Mouse (Mus musculus) granulocyte monocyte progenitor cell, adult 5-6 weeks (primary cell): Measurements from ENCODE around the gene Casc1. TPM values are rescaled to one million over a fixed set of nuclear protein-coding genes. Genes with fewer than 3 reads are reported as not detected.

ENCODE experiments used
- ATAC-seq: replicated peaks from 2 replicates; pipeline ENCODE4 v1.8.0; 2016; ENCODE audit warnings: mild to moderate bottlenecking, moderate TSS enrichment, inconsistent platforms; ENCODE audit not compliant: poor library complexity, severe bottlenecking
- total RNA-seq, 2 experiments: library from RNA; stranded (forward) in 1 of 2; stranded (reverse) in 1 of 2; fragments of 200-712, 200-1000 nt in 1 of 2; fragments of >200 nt in 1 of 2; fragmentation: Nextera tagmentation in 1 of 2; gene quantifications; 2 replicates each; pipeline ENCODE4 v1.2.3; 2014 to 2017

Casc1 gene
- not detected in 2 replicates for total RNA-seq (2014; fragmentation: Nextera tagmentation)
- total RNA-seq (2017), result 0.60 TPM in 1 of 2 replicates, not detected in the other

DNA sequence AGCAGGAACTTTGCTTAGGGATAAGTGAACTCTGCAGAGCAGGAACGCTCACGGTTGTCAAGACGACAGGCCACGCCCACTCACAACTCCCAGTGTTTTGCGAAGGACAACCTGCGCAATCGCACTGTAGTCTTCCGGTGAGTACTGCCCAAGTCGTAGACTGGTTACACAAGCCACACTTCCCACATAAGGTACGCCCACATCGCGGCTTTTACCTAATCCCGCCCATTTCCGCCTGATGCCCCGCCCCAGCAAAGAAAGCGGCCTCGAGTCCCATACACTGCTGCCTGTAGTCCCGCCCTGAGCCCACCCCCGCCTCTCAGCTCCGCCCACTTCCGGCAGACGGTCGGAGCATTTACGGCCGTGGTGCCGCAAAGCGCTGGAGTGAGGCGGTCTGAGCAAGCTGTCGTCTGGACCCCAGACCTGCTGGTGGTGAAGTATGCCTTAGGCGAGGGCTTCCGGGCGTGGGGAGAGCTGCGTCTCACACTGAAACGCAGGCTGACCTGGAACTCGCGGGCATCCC, at the start of gene Casc1, which contains the start of gene Etfrf1:
Gene Casc1, minus strand, starts transcription at position 190 of the 523 bp plus-strand sequence.
Gene Etfrf1, plus strand, starts transcription at position 319 of the 523 bp plus-strand sequence.
- peak; percentile 89 for ATAC-seq

DNA sequence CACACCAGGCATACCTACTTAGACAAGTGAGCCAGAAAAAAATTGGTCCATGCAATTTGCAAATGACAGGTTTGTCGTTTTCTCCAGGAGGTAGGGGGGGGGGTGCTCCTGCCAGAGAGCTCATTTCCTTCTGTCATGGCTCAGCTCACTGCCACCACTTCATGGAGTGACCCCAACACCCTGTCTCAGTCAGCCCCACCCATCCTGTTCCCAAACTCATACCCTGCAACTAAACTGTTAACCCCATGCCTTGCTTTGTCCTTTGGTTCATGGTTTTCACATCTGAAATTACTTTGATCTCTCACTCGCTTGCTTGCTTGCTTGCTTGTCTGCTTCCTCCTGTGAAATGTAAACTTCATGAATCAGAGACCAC, 45.9 kb upstream of the Casc1 start:
- ATAC-seq, result no peak

- no peak for ATAC-seq
Observed at GRCm38 (mm10) chr6:145255952-145256700, 45.3 kb upstream of the Casc1 start.

- ATAC-seq, result no peak
Observed at GRCm38 (mm10) chr6:145250820-145251219, 40.0 kb upstream of the Casc1 start.

DNA sequence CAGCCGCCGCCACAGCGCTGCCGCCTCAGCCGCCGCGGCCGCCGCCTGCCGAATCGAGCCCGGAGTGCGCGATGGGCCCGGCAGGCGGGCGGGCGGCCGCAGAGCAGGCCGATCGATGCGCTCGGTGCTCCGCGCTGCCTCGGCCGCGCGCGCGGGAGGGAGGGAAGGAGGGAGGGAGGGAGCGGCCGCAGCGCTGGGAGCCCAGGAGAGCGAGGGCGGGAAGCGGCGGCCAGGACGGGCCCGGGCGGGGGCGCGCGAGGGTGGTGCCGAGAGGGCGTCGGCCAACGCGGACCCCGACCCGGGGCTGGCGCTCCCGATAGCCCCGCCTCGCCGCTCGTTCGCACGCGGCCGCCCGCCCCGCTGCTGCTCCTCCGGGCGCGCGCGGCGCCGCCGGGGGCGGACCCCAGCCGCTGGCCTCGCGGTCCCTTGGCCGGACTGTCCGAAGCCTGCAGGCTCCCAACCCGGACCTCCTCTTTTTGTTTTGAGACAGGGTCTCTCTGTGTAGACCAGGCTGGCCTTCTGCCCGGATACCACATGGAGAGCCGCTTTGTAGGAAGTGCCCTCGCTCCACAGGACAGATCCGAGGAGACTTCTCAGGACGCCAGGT, 39.5 kb upstream of the Casc1 start, which contains the start of gene Kras:
Gene Kras, minus strand, starts transcription at position 55 of the 607 bp plus-strand sequence.
- ATAC-seq, result peak; percentile 91

DNA sequence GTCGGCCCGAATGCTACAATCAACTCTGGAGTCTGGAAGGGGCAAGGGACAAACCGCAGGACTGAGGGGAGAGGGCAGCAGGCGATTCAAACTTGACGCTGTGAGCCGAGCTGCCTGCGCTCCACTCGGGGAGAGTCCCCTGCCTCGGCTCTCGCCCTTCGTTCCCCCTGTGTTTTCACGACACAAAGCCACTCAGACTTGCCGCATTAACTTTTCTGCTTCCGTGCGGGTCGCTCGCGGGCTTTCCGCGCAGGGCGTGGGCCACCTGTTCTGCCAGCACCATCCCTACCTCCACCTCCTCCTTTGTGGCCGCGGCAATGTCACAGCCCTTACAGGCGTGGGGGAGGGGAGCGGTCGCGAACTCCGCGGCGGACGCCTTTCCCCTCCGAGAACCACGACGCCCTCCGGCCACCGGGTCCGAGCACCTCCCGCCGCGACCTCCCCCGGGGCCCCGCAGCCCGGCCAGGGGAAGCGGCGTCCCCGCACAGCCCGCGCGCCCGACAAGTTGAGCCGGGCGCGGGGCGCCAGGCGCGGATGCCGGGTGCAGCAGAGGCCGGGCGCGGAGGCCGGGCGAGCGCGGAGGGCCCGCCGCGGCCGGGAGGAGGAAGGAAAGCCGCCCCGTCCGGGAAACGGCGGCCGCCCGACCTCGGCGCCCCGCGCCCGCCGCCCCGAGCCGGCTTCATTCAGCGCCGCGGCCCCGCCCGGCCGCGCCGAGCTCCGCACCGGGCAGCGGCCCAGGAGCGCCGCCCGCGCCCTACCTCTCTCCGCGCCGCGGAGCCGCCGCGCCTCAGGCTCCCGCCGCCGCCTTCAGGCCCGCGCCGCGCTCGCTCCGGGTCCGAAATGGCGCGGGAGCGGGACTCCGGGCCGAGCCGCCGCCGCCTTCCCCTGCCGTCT, 38.7 kb upstream of the Casc1 start:
- ATAC-seq, result peak; percentile 38

- no peak for ATAC-seq
Observed at GRCm38 (mm10) chr6:145247886-145248285, 37.1 kb upstream of the Casc1 start.

DNA sequence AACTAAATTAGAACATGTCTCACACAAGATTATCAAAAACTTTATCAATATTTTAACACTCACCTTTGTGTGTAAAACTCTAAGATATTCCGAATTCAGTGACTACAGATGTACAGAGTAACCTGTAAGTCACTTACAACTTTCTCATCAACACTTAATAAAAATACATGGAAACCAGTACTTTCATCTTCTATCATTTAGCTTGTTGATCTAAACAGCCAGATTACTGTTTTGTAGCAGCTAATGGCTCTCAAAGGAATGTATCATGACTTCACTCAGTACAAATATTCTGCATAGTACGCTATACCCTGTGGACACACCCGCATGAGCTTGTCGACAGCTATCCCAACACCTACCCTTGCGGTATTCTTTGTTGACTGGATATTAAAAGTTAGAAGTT, 36.0 kb upstream of the Casc1 start:
- ATAC-seq, result no peak

DNA sequence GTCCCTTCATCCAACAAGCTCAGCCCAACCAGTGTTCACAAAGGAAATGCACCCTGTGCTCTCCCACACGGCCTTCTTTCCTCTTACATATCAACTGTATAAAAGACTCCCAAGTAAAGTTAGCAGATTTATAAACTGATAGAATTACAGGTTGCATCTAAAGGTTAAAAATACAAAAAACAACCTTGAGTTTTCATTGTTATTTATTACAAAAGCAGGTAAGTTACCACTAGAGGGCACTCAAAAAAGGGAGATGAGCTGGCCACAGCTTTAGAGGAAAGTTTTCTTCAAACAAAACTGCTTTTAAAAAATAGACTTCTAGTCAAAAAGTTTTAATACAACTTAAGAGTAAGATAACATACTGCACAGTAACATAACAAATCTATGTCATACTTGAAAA, 31.7 kb upstream of the Casc1 start:
- no peak for ATAC-seq

- no peak for ATAC-seq
Observed at GRCm38 (mm10) chr6:145240285-145240684, 29.5 kb upstream of the Casc1 start.

- ATAC-seq, result no peak
Observed at GRCm38 (mm10) chr6:145237148-145237547, 26.3 kb upstream of the Casc1 start.

- no peak for ATAC-seq
Observed at GRCm38 (mm10) chr6:145235367-145235766, 24.6 kb upstream of the Casc1 start.

- ATAC-seq, result no peak
Observed at GRCm38 (mm10) chr6:145234391-145234790, 23.6 kb upstream of the Casc1 start.

GRCm38 (mm10) chr6:145226296-145226695, 15.5 kb upstream of the Casc1 start:
- ATAC-seq, result no peak

GRCm38 (mm10) chr6:145224246-145224645, 13.4 kb upstream of the Casc1 start:
- no peak for ATAC-seq

DNA sequence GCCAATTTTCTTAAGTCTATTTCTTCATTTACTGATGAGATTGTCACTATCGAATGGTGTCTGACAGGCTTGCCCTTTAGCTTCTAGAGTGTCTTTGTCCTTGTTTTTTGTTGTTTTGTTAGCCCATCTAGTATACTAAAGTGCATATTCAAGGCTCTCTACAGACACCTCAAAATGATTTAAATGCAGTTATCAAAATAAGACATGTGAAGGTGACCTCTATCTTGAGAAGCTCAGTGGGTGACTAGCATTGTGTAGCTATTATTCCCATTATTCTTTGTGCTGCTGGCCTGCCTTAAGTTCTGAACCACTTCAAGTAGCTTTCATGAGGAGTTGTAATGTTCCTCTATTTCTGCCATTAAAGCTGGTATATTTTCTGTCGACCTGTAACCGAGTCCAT, 5.0 kb upstream of the Casc1 start:
- no peak for ATAC-seq

DNA sequence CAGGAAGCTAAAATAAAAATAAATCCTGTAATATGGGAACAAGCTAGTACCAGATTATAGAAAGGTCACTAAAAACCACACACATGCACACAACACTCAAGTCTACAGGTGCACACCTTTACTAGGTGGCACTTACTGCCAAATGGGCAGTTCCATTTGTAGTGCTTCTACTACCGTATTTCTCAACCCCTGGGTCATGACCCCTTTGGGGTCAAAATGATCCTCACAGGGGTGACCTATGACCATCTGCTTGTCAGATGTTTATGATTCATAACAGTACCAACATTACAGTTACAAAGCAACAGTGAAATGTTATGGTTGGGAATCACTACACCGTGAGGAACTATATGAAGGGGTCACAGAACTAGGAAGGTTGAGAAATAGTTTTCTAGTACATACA, 3.1 kb upstream of the Casc1 start:
- no peak for ATAC-seq

- ATAC-seq, result peak; percentile 17
Observed at GRCm38 (mm10) chr6:145211376-145212305, 836 bp upstream of the Casc1 start.

GRCm38 (mm10) chr6:145210056-145210680, 637 bp downstream of the Casc1 start:
- ATAC-seq, result no peak
